Mouse (Mus musculus) embryonic facial prominence, embryonic 13.5 days (tissue): ENCODE measurements around the gene Ptrh1. TPM values are rescaled to one million over a fixed set of nuclear protein-coding genes. Genes with fewer than 3 reads are reported as not detected.

ENCODE experiments used
- ATAC-seq: fragments of 200-750 bp; cut with Nextera tagmentation; 2 replicates; pipeline ENCODE4 v1.8.0; 2017; ENCODE audit warnings: low read depth; ENCODE audit not compliant: insufficient number of reproducible peaks, insufficient read depth, low FRiP score, low TSS enrichment
- H3K27ac ChIP-seq: fragments of 300-500 bp; sonication (generic); 2 replicates; pipeline ENCODE4 v1.5.1; 2015; ENCODE audit warnings: moderate library complexity, mild to moderate bottlenecking, inconsistent platforms
- H3K27me3 ChIP-seq: fragments of 300-500 bp; sonication (generic); 2 replicates; pipeline ENCODE4 v1.6.1; 2015; ENCODE audit warnings: mild to moderate bottlenecking, inconsistent platforms
- H3K36me3 ChIP-seq: fragments of 300-500 bp; sonication (generic); 2 replicates; pipeline ENCODE4 v1.6.1; 2015; ENCODE audit warnings: mild to moderate bottlenecking, inconsistent platforms
- H3K4me1 ChIP-seq: fragments of 300-500 bp; sonication (generic); 2 replicates; pipeline ENCODE4 v1.6.1; 2015; ENCODE audit warnings: inconsistent platforms
- H3K4me2 ChIP-seq: fragments of 300-500 bp; sonication (generic); 2 replicates; pipeline ENCODE4 v1.6.1; 2015; ENCODE audit warnings: moderate library complexity, mild to moderate bottlenecking, inconsistent platforms
- H3K4me3 ChIP-seq: fragments of 300-500 bp; sonication (generic); 2 replicates; pipeline ENCODE4 v1.5.1; 2015; ENCODE audit warnings: mild to moderate bottlenecking, inconsistent platforms
- H3K9ac ChIP-seq: fragments of 300-500 bp; sonication (generic); 2 replicates; pipeline ENCODE4 v1.6.1; 2015; ENCODE audit warnings: mild to moderate bottlenecking, inconsistent platforms
- H3K9me3 ChIP-seq: fragments of 300-500 bp; sonication (generic); 2 replicates; pipeline ENCODE4 v1.6.1; 2016; ENCODE audit warnings: inconsistent platforms
- WGBS: fragments of 180-500 bp; shearing (Covaris S2); methylation state at CpG from one replicate; pipeline ENCODE4 v1.1.7; 2015; ENCODE audit warnings: mixed read lengths; 5-methylcytosine and 5-hydroxymethylcytosine counted together
- polyA plus RNA-seq: library from polyadenylated mRNA; unstranded; fragments of >200 nt; fragmentation: Nextera tagmentation; extraction: Ambion mirVana; gene quantifications from 2 replicates; pipeline ENCODE4 v1.2.1, GENCODE M21; 2015

Gene Ptrh1
- polyA plus RNA-seq, 1 experiment from 2014 or later, result 5.8 TPM

GRCm38 (mm10) chr2:32776192-32776591, 606 bp downstream of the Ptrh1 start:
- no peak for ATAC-seq
- no peak overlapping the region for H3K27ac ChIP-seq
- WGBS, result 16% methylated on average over 22 of the region's 22 CpGs

GRCm38 (mm10) chr2:32778081-32778480, 2.5 kb downstream of the Ptrh1 start:
- H3K27me3 ChIP-seq, result peaks cover 6% of the 10 kb centered on the region; the same call in 1 of the 2 replicates
- H3K36me3 ChIP-seq, result no peaks in the 10 kb centered on the region
- no peaks in the 10 kb centered on the region for H3K9me3 ChIP-seq
- peaks cover 13% of the 10 kb centered on the region for H3K4me1 ChIP-seq
- WGBS, result 87% methylated on average over 6 of the region's 6 CpGs
- H3K9ac ChIP-seq, result no peak overlapping the region
- H3K27ac ChIP-seq, result no peak overlapping the region
- H3K4me3 ChIP-seq, result no peak overlapping the region
- H3K4me2 ChIP-seq, result no peak overlapping the region
- no peak for ATAC-seq

More at GRCm38 (mm10) chr2:32776192-32776591, 606 bp downstream of the Ptrh1 start:
- peak overlapping the region; percentile 61 for H3K4me3 ChIP-seq
- peak overlapping the region; percentile 68 for H3K9ac ChIP-seq
- H3K4me2 ChIP-seq, result peak overlapping the region; percentile 82
- peaks cover 6% of the 10 kb centered on the region; the same call in 1 of the 2 replicates for H3K27me3 ChIP-seq
- H3K36me3 ChIP-seq, result no peaks in the 10 kb centered on the region
- H3K4me1 ChIP-seq, result peaks cover 13% of the 10 kb centered on the region
- H3K9me3 ChIP-seq, result no peaks in the 10 kb centered on the region

- H3K4me2 ChIP-seq, result no peak overlapping the region
- no peaks in the 10 kb centered on the region for H3K9me3 ChIP-seq
- peaks cover 6% of the 10 kb centered on the region; the same call in 1 of the 2 replicates for H3K27me3 ChIP-seq
- no peaks in the 10 kb centered on the region for H3K36me3 ChIP-seq
- peaks cover 16% of the 10 kb centered on the region for H3K4me1 ChIP-seq
- 19% methylated on average over 8 of the region's 8 CpGs for WGBS
- H3K9ac ChIP-seq, result no peak overlapping the region
- ATAC-seq, result no peak
- no peak overlapping the region for H3K27ac ChIP-seq
- no peak overlapping the region for H3K4me3 ChIP-seq
These were observed 3.5 kb downstream of the Ptrh1 start for GRCm38 (mm10) chr2:32779131-32779530.

GRCm38 (mm10) chr2:32779714-32780113, 4.1 kb downstream of the Ptrh1 start:
- Histone ChIP-seq H3K4me2 (no peak overlapping the region), H3K9ac (no peak overlapping the region), H3K9me3 (no peaks in the 10 kb centered on the region), H3K4me1 (peaks cover 19% of the 10 kb centered on the region), H3K4me3 (no peak overlapping the region), H3K27me3 (peaks cover 6% of the 10 kb centered on the region; the same call in 1 of the 2 replicates), H3K27ac (no peak overlapping the region), H3K36me3 (no peaks in the 10 kb centered on the region)
- ATAC-seq, result no peak
- WGBS, result 88% methylated on average over 6 of the region's 6 CpGs

GRCm38 (mm10) chr2:32781710-32782109, 6.1 kb downstream of the Ptrh1 start:
- WGBS, result 71% methylated on average over 6 of the region's 6 CpGs
- Histone ChIP-seq H3K9ac (no peak overlapping the region), H3K27ac (no peak overlapping the region), H3K36me3 (no peaks in the 10 kb centered on the region), H3K4me3 (no peak overlapping the region), H3K9me3 (no peaks in the 10 kb centered on the region), H3K27me3 (no peaks in the 10 kb centered on the region), H3K4me2 (no peak overlapping the region), H3K4me1 (peaks cover 6% of the 10 kb centered on the region; the same call in 1 of the 2 replicates)
- no peak for ATAC-seq

- Histone ChIP-seq H3K4me2 (no peak within 1 kb of the TSS), H3K9me3 (no peaks in the 10 kb centered on the region; the same call in 1 of the 2 replicates), H3K27me3 (no peaks in the 10 kb centered on the region), H3K27ac (no peak within 1 kb of the TSS), H3K4me3 (no peak within 1 kb of the TSS), H3K36me3 (no peaks in the 10 kb centered on the region), H3K4me1 (peaks cover 6% of the 10 kb centered on the region; the same call in 1 of the 2 replicates), H3K9ac (no peak within 1 kb of the TSS)
- ATAC-seq, result no peak
- WGBS, result 61% methylated on average over 4 of the region's 4 CpGs
These were observed 8.6 kb downstream of the Ptrh1 start, which contains the start of gene Cfap157 for GRCm38 (mm10) chr2:32784048-32784681. TSS of gene Cfap157 (minus strand) at chr2:32784428.

- Histone ChIP-seq H3K4me2 (no peak overlapping the region), H3K36me3 (peaks cover 16% of the 10 kb centered on the region), H3K27me3 (no peaks in the 10 kb centered on the region), H3K9me3 (no peaks in the 10 kb centered on the region; the same call in 1 of the 2 replicates), H3K4me3 (no peak overlapping the region), H3K27ac (no peak overlapping the region), H3K9ac (no peak overlapping the region), H3K4me1 (peaks cover 6% of the 10 kb centered on the region; the same call in 1 of the 2 replicates)
- ATAC-seq, result no peak
- 64% methylated on average over 6 of the region's 6 CpGs for WGBS
These were observed 11.6 kb downstream of the Ptrh1 start for GRCm38 (mm10) chr2:32787176-32787575.

GRCm38 (mm10) chr2:32788581-32788980, 13.0 kb downstream of the Ptrh1 start:
- no peaks in the 10 kb centered on the region; the same call in 1 of the 2 replicates for H3K9me3 ChIP-seq
- H3K4me3 ChIP-seq, result no peak overlapping the region
- no peak overlapping the region; the same call in 1 of the 2 replicates for H3K9ac ChIP-seq
- H3K27me3 ChIP-seq, result no peaks in the 10 kb centered on the region
- ATAC-seq, result no peak
- 30% methylated on average over 2 of the region's 2 CpGs for WGBS
- H3K4me1 ChIP-seq, result peaks cover 6% of the 10 kb centered on the region; the same call in 1 of the 2 replicates
- no peak overlapping the region for H3K27ac ChIP-seq
- peaks cover 18% of the 10 kb centered on the region for H3K36me3 ChIP-seq
- no peak overlapping the region for H3K4me2 ChIP-seq

GRCm38 (mm10) chr2:32791297-32791696, 15.7 kb downstream of the Ptrh1 start:
- 84% methylated on average over 6 of the region's 6 CpGs for WGBS
- H3K9ac ChIP-seq, result no peak overlapping the region
- H3K9me3 ChIP-seq, result no peaks in the 10 kb centered on the region; the same call in 1 of the 2 replicates
- no peak for ATAC-seq
- H3K36me3 ChIP-seq, result peaks cover 42% of the 10 kb centered on the region
- H3K4me3 ChIP-seq, result no peak overlapping the region
- H3K27ac ChIP-seq, result no peak overlapping the region
- H3K4me2 ChIP-seq, result no peak overlapping the region
- H3K4me1 ChIP-seq, result no peaks in the 10 kb centered on the region
- H3K27me3 ChIP-seq, result no peaks in the 10 kb centered on the region

GRCm38 (mm10) chr2:32795748-32796418, 20.3 kb downstream of the Ptrh1 start:
- peaks cover 77% of the 10 kb centered on the region for H3K36me3 ChIP-seq
- no peak for ATAC-seq

GRCm38 (mm10) chr2:32798251-32798962, 22.8 kb downstream of the Ptrh1 start:
- Histone ChIP-seq H3K9ac (no peak overlapping the region), H3K36me3 (peaks cover 78% of the 10 kb centered on the region), H3K4me1 (no peaks in the 10 kb centered on the region), H3K27ac (no peak overlapping the region), H3K27me3 (no peaks in the 10 kb centered on the region), H3K9me3 (no peaks in the 10 kb centered on the region), H3K4me2 (no peak overlapping the region), H3K4me3 (no peak overlapping the region)
- ATAC-seq, result no peak
- 65% methylated on average over 10 of the region's 10 CpGs for WGBS

More at GRCm38 (mm10) chr2:32795748-32796418, 20.3 kb downstream of the Ptrh1 start:
- no peaks in the 10 kb centered on the region for H3K4me1 ChIP-seq
- no peak overlapping the region for H3K27ac ChIP-seq
- H3K4me2 ChIP-seq, result no peak overlapping the region
- no peak overlapping the region; the same call in 1 of the 2 replicates for H3K9ac ChIP-seq
- no peak overlapping the region for H3K4me3 ChIP-seq
- no peaks in the 10 kb centered on the region for H3K27me3 ChIP-seq
- 87% methylated on average over 13 of the region's 13 CpGs for WGBS
- no peaks in the 10 kb centered on the region for H3K9me3 ChIP-seq
